Mouse (Mus musculus): ENCODE measurements around the gene Ankrd37.

Ankrd37 gene

GRCm38 (mm10) chr8:46005596-46005995 is at the start of gene Ankrd37:
Ankrd37 (minus strand) TSS chr8:46005707.
- DNase-seq: no peak

GRCm38 (mm10) chr8:46040260-46040659 is 34.8 kb upstream of the Ankrd37 start:
- no peak for DNase-seq

GRCm38 (mm10) chr8:46039666-46040065 is 34.2 kb upstream of the Ankrd37 start:
- DNase-seq: no peak

GRCm38 (mm10) chr8:46036217-46036616 is 30.7 kb upstream of the Ankrd37 start:
- DNase-seq: no peak

- DNase-seq: no peak
These were observed 18.9 kb upstream of the Ankrd37 start for GRCm38 (mm10) chr8:46024392-46024791.

GRCm38 (mm10) chr8:46022758-46023157 is 17.3 kb upstream of the Ankrd37 start:
- no peak for DNase-seq

DNA sequence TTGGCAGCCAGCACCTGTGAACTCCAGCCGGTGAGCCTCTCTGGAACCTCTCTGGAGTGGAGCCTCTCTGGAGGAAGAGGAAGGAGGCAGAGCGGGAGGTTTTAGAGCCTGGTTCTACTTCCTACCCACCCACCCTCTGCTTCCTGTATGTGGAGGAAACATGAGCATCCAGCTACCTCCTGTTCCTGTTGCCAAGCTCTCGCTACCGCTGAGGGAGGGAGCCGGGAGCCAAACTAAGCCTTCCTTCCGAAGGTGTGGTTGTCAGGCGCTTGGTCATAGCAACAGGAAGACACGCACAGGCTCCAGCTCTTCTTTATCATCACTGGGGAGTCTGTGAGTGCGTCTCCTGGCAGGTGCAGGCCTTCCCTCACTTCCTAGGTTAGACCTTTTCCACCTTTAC is 16.7 kb upstream of the Ankrd37 start:
- DNase-seq: no peak

DNA sequence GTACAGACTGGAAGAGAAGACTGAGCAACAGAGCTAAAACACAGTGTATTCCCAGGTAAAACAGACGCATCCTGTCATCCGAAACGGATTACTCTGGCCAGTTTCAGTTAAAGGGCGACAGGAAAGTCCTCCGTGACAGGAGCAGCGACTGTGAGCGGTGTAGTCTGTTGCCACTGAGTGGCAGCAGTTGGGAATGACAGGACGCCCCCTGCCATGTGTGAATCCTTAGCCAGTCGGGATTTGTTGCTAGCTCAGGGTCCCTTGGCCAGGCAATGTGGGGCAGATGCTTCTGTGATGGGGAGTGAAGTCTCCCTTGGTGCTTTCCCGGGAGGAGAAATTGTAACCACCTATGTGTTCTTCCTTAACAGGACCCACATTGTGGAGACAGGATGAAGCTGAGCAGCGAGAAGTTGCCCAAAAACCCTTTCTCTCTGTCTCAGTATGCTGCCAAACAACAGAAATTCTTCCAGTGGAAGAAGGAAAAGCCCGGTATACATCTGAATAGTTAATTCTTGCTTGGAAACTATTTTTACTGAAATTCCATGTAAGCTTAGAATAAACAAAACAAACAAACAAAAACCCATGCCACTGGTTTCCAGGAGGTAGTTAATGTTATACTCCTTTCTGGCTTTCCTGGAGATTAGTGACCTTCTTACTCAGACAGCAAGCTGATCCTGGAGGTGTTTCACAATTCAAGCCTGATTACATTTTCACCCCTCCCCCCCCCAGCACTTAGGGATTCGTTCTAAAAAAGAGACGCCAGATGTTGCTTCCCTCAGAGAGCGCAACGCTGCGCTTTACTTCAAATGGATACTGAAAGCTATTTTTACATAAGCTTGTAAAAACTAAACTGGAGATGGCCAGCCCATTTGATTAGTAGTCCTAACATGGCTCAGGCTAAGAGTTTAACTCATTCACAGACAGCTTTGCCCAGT is 5.5 kb upstream of the Ankrd37 start:
- no peak for DNase-seq

DNA sequence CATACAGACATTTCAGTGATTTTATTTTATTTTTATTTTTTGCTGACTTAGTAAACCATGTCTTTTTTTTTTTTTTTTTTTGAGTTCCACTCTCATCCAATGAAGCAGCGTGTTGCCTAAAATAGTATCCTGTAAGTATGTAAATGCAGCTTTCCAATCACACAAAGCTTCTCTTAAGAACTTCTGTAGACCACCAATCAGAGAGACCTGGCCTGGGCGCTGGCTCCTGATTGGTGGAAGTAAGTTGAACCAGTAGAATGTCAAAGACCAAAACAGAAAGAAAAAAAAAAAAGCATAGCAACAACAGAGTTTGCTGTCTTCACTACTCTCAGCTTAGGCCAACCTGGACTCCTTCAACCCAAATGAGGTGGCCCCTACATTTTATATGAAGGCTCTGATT is 4.8 kb upstream of the Ankrd37 start:
- DNase-seq: no peak

DNA sequence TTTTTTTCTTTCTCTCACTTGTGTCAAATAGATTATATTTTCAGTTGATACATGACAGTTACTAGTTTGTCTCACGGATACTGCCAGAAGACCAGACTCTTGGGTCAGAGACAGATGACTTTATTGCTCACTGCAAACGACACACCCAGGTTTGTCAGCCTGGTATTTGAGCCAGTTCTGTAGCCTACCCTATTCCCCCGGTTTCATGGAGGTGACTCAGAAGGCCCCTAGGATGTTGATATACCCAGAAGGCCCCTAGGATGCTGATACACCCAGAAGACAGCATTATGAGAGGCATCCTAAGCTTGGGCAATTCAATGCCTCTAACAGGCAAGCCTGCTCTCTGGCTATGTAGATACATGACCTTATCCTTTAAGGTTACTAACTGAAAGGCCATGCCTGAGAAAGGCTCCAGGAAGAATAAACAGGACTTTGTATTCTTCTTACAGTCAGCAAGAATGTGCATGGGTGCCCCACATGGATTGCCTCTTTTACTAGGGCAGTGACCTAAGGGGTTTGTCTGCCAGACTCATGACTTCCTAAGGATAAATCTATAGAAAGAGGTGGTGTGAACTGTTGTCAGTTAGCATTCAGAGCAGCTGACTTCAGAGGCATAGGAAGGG is 1.7 kb upstream of the Ankrd37 start:
- no peak for DNase-seq

GRCm38 (mm10) chr8:45999784-46000705 is 5.5 kb downstream of the Ankrd37 start:
- peak; percentile 100 for DNase-seq

- peak; percentile 69 for DNase-seq
These were observed 6.2 kb downstream of the Ankrd37 start, which contains the start of gene Lrp2bp for GRCm38 (mm10) chr8:45999138-45999783. Lrp2bp (plus strand) TSS chr8:45999303.

DNA sequence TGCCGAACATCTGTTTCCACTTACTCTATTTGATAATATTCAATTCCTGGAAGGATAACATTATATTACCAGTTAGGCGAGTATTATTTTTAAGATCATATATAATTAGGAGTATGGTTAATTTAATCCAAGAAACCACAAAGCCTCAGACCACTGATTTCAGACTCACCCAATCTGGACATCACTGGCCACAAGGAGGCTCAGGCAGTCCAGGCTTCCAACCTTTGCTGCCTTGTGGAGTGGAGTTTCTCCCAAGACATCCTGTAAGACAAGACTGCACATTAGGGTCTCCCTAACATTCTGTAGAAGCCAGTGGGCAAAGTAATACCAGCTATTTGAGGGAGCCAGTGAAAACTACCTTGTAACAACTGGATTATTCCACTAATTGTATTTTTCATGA is 7.3 kb downstream of the Ankrd37 start:
- no peak for DNase-seq

GRCm38 (mm10) chr8:45995576-45995975 is 9.9 kb downstream of the Ankrd37 start:
- no peak for DNase-seq

DNA sequence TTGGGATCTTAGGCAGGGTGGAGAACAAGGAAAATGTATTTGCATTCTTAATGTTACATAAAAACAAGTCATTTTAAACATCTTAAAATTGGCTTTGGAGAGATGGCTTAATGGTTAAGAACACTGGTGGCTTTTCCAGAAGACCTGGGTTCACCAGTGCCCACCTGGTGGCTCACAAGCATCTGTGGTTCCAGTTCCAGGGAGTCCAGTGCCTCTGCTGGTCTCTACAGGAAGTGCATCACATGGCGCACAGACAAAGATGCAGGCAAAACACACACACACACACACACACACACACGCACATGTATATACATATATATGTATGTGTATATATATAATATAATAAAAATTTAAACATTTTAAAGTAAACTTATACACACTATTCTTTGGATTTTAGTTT is 11.4 kb downstream of the Ankrd37 start:
- DNase-seq: no peak

DNA sequence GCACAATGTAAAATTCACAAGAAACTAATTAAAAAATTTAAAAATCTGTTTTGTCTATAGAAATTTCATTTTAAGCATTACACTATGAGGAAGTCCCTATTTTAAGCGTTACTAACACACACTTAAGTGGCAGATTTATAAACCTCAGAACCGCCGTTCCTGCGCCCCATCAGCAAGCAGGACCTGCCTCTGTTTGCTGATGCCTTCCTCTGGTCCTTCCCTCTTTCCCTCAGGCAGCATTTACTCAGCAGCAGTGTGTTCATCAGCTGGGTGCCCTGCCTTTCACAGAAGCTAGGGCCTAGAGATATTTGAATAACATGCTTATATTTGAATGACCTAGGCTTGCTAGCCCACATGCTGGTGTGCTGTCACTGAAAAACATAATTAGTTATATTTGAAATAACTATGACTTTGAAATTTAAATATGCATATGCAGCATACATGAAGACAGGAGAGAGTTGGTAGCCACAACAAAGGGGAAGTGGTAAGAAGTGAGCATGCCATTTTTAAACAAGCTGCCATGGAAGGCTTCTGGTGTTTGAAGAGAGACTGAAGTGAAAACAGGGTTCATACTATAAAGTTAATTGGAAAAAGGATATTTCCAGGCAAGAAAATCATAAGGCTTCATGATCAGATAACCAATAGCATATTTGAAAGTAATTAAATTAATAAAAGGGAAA is 14.7 kb downstream of the Ankrd37 start:
- no peak for DNase-seq

GRCm38 (mm10) chr8:45988189-45988588 is 17.3 kb downstream of the Ankrd37 start:
- no peak for DNase-seq

- DNase-seq: no peak
These were observed 18.8 kb downstream of the Ankrd37 start for GRCm38 (mm10) chr8:45986665-45987064.

- no peak for DNase-seq
These were observed 29.6 kb downstream of the Ankrd37 start for GRCm38 (mm10) chr8:45975837-45976468.

DNA sequence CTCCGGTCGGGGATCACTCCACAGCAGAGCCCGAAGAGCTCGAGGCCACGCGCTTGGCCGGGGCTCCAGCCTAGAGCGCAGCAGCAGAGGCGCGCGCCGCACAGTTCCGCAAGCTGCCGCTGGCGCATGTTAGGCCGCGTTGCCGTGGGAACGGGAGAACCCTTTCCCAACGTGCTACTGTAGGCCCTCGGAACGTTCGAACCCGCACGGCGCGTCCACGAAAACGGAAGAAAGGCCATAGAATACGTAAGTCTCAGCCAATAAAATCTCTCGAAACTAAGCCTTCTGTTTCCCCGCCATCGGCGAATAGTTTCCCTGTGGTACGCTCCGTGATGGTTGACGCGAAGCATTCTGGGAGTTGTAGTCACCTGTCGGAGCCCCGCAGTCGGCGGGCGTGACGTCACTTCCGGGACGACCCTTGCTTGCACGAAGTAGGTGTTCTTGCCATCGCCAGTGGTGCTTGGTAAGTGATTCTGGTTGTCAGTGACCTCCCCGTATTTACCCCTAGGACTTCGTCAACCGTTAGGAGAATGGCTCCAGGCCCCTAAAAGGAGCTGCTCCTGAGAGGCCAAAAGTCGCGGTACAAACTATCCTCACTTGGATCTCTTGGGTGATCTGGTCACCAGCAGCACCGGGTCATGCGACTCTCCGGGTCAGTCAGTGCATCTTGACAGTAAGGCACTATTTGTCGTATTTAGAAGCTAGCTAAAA is 30.2 kb downstream of the Ankrd37 start, which contains the start of the genes 1700029J07Rik and Ufsp2:
Gene 1700029J07Rik (minus strand): TSS at position 127 of the 711 bp plus-strand sequence.
Gene Ufsp2 (plus strand): TSS at position 403 of the 711 bp plus-strand sequence.
- peak; percentile 97 for DNase-seq

All from cerebellum, adult 11-12 months (tissue).